Mouse (Mus musculus) monocyte, adult 5-6 weeks (primary cell): Measurements from ENCODE around the gene Slc8b1. TPM values are rescaled to one million over a fixed set of nuclear protein-coding genes. Genes with fewer than 3 reads are reported as not detected.
"Not testable (repeated sequence)": the region's sequence is repeated elsewhere in the genome, so short reads cannot be mapped to it uniquely, and the experiment has no call there.

Experiments used
- ATAC-seq: fragments of 153-309, 156-312 bp; replicated peaks from 2 replicates; pipeline ENCODE4 v1.8.0; 2017; ENCODE audit warnings: mild to moderate bottlenecking; ENCODE audit not compliant: low TSS enrichment, insufficient number of reproducible peaks, severe bottlenecking, poor library complexity, low FRiP score
- total RNA-seq: library from RNA; stranded (forward); fragments of 200-1000, 200-491, 200-594 nt; gene quantifications from 3 replicates; pipeline ENCODE4 v1.2.3, GENCODE M21; 2017

The Slc8b1 gene
- total RNA-seq, 1 experiment from 2014 or later = 72.9 TPM

GRCm38 (mm10) chr5:120493873-120494395, 17.0 kb upstream of the Slc8b1 start:
- no peak for ATAC-seq

GRCm38 (mm10) chr5:120495064-120495702, 15.8 kb upstream of the Slc8b1 start:
- no peak for ATAC-seq

GRCm38 (mm10) chr5:120495703-120496226, 15.2 kb upstream of the Slc8b1 start:
- ATAC-seq = no peak

GRCm38 (mm10) chr5:120497071-120497470, 13.9 kb upstream of the Slc8b1 start:
- ATAC-seq = no peak

- ATAC-seq = no peak
Measured at GRCm38 (mm10) chr5:120499202-120499601, 11.8 kb upstream of the Slc8b1 start.

- ATAC-seq = not testable (repeated sequence)
Measured at GRCm38 (mm10) chr5:120500609-120501008, 10.4 kb upstream of the Slc8b1 start.

- no peak for ATAC-seq
Measured at GRCm38 (mm10) chr5:120502147-120502621, 8.8 kb upstream of the Slc8b1 start.

GRCm38 (mm10) chr5:120502675-120503143, 8.3 kb upstream of the Slc8b1 start:
- ATAC-seq = no peak

- ATAC-seq = peak; percentile 38; the same call in 1 of the 2 replicates
Measured at GRCm38 (mm10) chr5:120503144-120503795, 7.7 kb upstream of the Slc8b1 start, which contains the start of gene Plbd2. Plbd2 (minus strand) TSS chr5:120503625.

GRCm38 (mm10) chr5:120505368-120505767, 5.6 kb upstream of the Slc8b1 start:
- peak; percentile 77 for ATAC-seq

- ATAC-seq = no peak
Measured at GRCm38 (mm10) chr5:120505781-120506180, 5.2 kb upstream of the Slc8b1 start.

- no peak for ATAC-seq
Measured at GRCm38 (mm10) chr5:120506490-120506889, 4.5 kb upstream of the Slc8b1 start.

GRCm38 (mm10) chr5:120507311-120507710, 3.7 kb upstream of the Slc8b1 start:
- ATAC-seq = no peak

GRCm38 (mm10) chr5:120511643-120512220, 764 bp downstream of the Slc8b1 start:
- ATAC-seq = peak; percentile 51

- ATAC-seq = no peak
Measured at GRCm38 (mm10) chr5:120512911-120513555, 2.1 kb downstream of the Slc8b1 start.

GRCm38 (mm10) chr5:120514031-120514677, 3.2 kb downstream of the Slc8b1 start:
- ATAC-seq = peak; percentile 16

- ATAC-seq = no peak
Measured at GRCm38 (mm10) chr5:120514754-120515153, 3.8 kb downstream of the Slc8b1 start.

- ATAC-seq = no peak
Measured at GRCm38 (mm10) chr5:120515451-120515850, 4.5 kb downstream of the Slc8b1 start.
